Mouse (Mus musculus): ENCODE measurements at regions not wholly inside any gene's neighbourhood (a gene's known extent, or its start where the extent isn't known, plus 50 kb on each side); places are given as distances from the start of the nearest gene placed in this dataset.

- TF ChIP-seq CTCF (IDR thresholded peaks at IDR 0.05; ENCODE audit: low read depth) (no peak), EP300 (optimal IDR thresholded peaks at IDR 0.05) (no peak)
Measured at GRCm38 (mm10) chr3:7291026-7291425, 670.8 kb upstream of the 1700008P02Rik start.
